Mouse (Mus musculus): ENCODE measurements around the gene Magi1.

DNA sequence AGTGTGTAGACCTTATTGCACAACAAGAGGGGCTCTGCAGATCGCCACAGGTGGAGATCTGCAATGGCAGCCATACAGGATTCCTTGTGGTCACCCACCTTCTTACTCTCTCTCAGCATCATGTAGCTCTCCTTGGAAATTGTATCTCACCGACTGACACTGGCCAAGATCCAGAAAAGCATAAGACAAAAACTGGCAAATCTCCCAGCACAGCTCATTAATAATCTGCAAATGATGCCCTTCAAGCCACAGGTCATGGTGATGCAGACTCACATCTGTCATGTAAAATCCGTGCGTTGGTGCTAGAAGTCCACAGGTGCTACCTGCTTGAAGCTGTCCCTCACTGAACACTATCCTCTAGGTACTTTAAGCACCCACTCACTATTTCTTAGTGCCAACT is 448.5 kb downstream of the Magi1 start:
- no peak for TF ChIP-seq POLR2AphosphoS5 (IDR thresholded peaks at IDR 0.05; ENCODE audit: borderline replicate concordance, low read depth, low read length)
- no peak for TF ChIP-seq CTCF (IDR thresholded peaks at IDR 0.05 in 2 of 3, conservative IDR thresholded peaks at IDR 0.05 in 1 of 3; ENCODE audit: control insufficient read depth in 1 of 3, insufficient read depth in 1 of 3, low read depth in 2 of 3, low read length in 3 of 3, poor library complexity in 1 of 3, severe bottlenecking in 1 of 3)
- TF ChIP-seq POLR2A (IDR thresholded peaks at IDR 0.05; ENCODE audit: control insufficient read depth in 1 of 2, insufficient read depth in 1 of 2, low read depth in 1 of 2, low read length in 2 of 2, poor library complexity in 1 of 2): no peak
- TF ChIP-seq EP300 (IDR thresholded peaks at IDR 0.05; ENCODE audit: low read depth in 1 of 2, low read length in 2 of 2): no peak
- no peak for TF ChIP-seq TCF12 (IDR thresholded peaks at IDR 0.05; ENCODE audit: low read depth, low read length)
- TF ChIP-seq USF1 (IDR thresholded peaks at IDR 0.05; ENCODE audit: low read depth, low read length): no peak

All from MEL (cell line).